Mouse (Mus musculus): ENCODE measurements around the gene Sele. TPM values are rescaled to one million over a fixed set of nuclear protein-coding genes. Genes with fewer than 3 reads are reported as not detected.

The Sele gene
- total RNA-seq, 4 experiments from 2014 or later: 0.33 to 1.1 (median 0.54) TPM

DNA sequence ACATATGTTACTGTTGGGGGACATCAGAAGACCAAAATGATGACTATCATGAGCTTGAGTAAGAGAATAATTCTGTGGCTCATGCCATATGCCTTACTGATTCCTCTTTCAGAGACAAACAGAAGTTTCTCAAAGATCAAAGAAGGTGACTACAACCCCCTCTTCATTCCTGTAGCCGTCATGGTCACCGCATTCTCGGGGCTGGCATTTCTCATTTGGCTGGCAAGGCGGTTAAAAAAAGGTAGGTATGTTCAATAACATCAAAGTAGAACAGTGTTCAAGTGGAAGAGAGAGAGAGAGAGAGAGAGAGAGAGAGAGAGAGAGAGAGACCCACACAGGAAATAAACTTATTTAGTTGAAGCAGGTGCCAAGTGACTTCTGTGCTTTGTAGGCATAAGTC, 24.0 kb downstream of the Sele start:
- no peak for DNase-seq (ENCODE audit: low spot score)

DNA sequence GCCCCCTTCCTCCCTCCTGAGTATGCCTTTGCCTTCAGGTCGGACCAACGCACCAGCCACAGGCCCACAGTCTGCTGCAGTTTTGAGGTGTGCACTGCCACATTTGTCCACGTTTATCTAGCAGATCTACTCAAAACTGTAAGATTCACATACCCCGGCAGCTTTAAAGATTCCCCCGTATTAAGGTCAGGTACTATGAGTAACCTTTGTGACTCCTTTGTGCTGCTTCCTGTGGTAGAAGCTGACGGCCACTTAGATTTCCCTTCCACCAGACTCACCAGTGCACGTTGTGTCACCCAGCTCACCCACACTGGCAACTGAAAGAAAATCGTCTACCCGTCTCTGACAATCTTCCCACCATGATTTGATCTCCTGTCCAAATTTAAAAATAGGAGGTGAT, 25.1 kb downstream of the Sele start:
- no peak for DNase-seq (ENCODE audit: low spot score)

DNA sequence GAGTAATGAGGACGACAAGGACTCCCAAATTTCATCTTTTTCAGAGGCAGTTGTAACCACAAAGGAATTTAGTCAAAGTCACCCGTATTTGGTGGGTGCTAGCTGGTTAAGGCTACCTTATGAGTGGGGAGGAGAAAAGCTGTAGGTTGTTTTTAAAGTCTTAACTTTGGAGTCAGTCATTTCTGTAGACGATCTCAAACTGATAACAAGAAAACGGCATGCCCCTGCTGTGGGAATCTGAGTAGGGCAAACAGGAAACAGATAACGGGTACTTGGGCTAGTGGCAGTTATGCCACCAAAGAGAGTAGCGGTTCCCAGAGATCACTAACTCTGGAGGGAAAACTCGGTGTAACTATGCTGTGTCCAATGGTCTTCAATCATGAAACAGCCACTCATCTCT, 25.8 kb downstream of the Sele start:
- DNase-seq (ENCODE audit: low spot score): no peak

DNA sequence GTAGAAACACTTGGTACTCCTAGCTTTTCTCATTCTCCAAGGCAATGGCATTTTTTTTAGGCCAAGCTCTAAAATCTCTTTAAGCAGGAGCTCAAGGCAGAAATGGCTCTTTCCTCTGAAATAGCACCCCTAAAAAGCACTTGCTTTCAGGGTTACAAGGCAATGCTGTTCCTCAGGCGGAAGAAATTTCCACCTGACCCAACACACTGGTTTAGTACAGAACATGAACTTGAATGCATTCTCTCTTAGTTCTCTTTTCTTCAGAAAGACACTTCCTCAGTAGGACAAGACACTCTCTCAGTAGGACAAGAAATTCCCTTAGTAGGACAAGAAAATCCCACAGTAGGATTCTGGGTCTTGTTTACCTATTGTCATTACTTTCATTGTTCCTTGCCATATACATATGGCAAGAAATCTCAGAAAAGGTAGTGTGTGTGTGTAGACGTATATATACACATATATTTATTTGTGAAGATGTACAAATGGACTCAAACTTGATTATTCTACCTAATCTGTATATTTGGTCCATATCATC, 26.6 kb downstream of the Sele start:
- no peak for DNase-seq (ENCODE audit: low spot score)

DNA sequence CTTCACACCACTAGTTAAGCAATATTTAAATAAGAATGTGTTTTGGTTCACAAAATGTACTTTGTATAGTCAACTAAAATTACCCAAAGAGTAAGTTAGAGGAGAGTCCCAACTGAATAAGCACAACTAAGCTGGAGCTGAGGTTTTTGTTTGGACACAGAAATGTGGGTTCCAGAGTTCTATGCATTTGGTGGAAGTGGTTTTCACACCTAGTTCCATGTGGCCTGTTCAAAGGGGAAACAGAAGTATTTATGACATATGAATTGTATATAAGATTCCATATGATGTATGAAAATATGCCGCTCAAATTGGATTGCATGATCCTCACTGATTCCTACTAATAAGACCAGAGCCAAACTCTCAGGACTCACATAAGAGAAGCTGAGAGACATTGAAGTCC, 27.4 kb downstream of the Sele start:
- no peak for DNase-seq (ENCODE audit: low spot score)

DNA sequence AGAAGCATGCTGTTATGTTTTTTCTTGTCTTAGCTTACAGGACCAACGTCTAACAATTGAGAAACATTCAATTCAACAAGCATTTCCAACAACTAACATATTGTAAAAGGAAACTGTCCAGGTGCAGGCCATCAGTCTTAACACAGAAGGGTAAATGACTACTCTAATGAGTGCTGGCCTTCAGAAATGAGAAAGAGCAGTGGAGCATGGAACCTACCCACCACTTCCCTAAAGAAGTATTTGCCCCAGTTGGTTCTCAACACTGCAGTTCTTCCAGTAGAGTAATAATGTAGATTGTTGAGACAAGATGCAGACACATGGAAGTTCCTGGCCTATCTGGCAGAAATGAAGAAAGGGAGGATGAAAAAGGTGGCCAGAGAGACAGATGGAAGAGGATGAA, 28.4 kb downstream of the Sele start:
- no peak for DNase-seq (ENCODE audit: low spot score)

DNA sequence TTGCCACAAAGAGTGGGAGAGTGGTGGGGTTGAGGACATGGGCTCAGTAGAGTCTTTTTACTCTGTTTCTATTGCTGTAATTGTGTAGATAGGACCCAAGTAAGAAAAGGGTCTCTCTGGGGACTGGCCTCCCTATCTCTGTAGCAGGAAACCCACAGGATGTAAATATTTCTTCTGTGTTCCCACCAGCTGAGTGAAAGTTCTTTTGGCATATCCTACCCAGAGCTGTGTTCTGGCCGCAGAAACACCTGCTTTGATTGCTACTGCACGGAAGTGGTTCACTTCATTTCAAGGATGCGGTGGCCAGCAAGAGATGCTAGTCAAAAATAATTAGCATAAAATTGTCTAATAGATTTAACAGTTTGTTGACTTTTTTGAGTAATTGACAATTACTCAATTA, 29.0 kb downstream of the Sele start:
- DNase-seq (ENCODE audit: low spot score): no peak

DNA sequence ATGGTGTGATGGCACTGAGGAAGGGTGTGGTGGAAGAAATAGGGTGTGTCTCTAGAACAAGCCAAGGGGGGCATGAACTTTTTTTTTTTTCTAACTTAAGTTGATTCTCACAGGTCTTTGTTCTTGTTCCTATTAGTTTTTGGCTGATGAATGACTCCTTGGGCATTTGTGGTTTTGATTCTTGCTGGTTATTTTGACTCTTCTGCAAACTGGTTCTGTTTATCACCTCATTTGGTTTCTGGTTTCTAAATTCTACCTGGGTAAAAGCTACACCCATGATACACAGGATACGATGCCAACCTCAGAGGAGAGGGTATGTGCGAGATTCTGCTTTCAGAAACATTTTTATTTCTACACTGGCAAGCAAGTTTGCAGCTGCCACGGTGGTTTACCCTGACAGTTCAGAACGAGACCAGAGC, 30.3 kb downstream of the Sele start:
- no peak for DNase-seq (ENCODE audit: low spot score)

DNA sequence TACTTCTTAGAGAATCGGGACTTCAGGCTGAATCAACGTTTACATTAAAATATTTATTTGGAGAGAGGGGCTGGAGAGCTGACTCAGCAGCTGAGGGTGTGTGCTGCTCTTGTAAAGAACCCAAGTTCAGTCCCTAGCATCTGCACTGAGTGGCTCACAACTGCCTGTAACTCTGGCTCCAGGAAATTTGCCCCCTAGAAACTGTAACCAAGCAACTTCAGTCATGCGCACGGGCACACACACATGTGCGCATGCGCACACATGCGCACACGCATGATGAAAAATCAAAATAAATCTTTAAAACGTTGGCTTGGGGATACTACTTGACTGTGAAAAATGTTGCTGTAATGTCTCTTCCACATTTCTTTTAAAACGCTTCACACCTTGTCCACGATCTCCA, 31.1 kb downstream of the Sele start:
- no peak for DNase-seq (ENCODE audit: low spot score)

DNA sequence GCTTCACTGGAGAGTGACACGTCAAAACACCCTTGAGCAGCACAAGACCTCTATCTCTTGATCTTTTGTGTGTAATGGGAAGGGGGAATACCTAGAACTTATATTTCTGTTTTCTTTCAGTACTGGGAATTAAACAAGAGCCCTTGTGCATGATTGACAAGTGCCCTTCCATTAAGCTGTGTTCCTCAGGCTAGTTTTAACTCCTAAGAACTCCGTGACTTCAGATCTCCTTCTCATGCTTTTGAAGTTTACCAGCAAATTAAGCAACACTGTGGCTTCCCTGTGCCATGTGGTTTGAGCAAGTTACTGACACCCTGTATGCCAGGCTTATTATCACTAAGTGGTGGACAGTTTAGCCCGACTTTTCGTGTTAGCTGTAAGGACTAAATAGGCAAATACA, 35.0 kb downstream of the Sele start:
- DNase-seq (ENCODE audit: low spot score): no peak

DNA sequence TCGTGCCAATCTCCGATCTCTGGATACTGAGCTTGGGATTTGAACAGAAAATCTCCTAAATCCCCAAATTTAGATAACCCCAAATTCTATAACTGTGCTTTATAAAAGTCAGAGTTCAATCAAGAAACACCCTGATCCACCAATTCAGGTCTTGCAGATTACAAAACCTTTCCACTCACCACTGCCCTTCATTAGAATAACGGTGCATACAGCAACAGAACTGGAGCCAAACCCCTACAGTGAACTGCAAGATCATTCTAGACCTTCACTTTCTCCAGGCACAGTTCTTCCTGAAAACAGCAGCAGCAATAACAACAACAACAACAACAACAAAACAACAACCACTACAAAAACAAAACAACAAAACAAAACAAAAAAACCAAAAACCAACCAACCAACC, 38.8 kb downstream of the Sele start:
- no peak for DNase-seq (ENCODE audit: low spot score)

DNA sequence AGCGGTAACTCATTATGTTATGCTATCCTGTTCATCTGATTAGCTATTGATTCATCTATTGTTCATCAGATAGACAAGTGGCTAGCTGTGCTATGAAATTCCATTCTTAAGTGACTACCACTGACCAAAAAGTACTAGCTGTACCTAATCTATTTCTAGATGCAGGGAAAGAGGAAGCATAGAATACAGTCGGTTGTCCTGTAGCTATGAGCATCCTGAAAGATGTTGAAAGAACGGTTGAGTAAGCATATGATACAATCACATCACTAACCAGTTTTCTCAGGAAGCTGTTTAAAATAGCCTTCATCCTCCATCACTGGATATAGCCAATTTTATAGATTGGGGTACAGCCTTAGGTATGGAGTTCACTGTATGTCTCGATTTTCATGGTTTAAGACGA, 39.8 kb downstream of the Sele start:
- no peak for DNase-seq (ENCODE audit: low spot score)

DNA sequence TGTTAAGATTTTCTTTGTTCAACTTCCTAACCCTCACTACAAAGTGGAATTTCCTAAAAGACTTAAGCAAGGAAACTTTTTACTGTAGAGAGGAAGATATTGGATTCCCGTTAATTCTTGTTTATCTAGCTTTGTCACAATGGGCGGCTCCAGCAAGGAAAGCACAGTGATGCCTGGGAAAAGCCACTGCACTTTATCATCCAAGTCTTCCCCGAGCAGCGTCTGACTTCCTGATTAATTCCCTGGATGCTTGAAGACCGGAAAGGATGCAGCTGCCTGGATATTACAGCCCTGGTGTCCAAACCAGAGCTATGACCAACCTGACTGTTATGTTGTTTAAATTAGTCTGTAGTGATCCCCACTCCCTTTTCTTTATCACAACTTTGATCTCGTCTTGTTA, 48.7 kb downstream of the Sele start:
- peak; percentile 16 for DNase-seq (ENCODE audit: low spot score)

DNA sequence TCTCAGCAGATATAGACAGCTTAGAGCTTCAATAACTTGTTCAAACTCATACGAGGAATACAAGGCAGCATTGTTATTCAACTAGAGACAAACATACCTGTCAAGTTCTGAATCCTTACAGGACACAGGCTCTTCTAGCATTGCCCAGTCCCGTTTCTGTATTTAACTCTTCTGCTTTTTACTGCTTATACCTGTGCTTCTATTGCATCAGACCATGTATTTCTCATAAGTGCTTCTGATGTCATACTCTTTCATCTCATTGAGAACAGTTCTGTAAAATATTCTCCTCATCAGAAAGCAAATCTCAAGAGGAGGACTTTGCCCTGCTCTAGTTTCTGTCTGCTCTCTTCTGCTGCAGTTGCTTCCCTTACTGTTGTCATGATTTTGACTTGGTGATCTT, 49.9 kb downstream of the Sele start:
- no peak for DNase-seq (ENCODE audit: low spot score)

DNA sequence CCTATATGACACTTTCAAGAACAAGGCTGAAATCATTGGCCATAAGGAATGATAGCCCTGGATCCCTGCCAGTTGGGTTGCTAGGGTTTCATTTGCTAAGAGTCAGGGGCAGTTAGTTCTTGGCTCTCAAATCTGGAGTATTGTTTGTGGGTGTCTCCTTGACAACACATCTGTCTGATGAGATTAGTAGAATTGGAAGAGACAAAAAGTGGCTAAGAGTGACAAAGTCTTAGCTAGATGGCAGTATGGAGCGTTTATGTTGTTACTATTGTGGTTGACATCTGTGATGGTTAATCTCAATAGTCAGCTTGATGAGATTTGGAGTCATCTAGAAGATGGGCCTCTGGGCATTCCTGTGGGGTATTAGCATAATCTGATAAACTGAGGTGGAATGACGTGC, 50.3 kb downstream of the Sele start:
- DNase-seq (ENCODE audit: low spot score): no peak

Other genes with a start within 250 kb of the Sele start
- gene Scyl3, start 119.1 kb upstream of the Sele start, total RNA-seq (2022): 1 to 10 TPM; 4.5 to 5.8 (median 5.4) TPM
- 1 to 10 TPM in 1 of 4 experiments, under 1 TPM in 3; 0.55 to 1.0 (median 0.70) TPM for gene BC055324, start 53.4 kb upstream of the Sele start, total RNA-seq (2022)
- 1 to 10 TPM; 3.3 to 4.8 (median 4.0) TPM for gene Mettl18, start 53.3 kb upstream of the Sele start, total RNA-seq (2022)
- gene Sell, start 13.7 kb downstream of the Sele start, total RNA-seq (2022): 1 to 10 TPM in 3 of 4 experiments, under 1 TPM in 1; 0.71 to 3.5 (median 1.1) TPM
- 1 to 10 TPM in 3 of 4 experiments, under 1 TPM in 1; 0.49 to 8.6 (median 1.2) TPM for gene Selp, start 67.0 kb downstream of the Sele start, total RNA-seq (2022)
- gene F5, start 103.6 kb downstream of the Sele start, total RNA-seq (2022): 10 to 100 TPM in 1 of 4 experiments, 1 to 10 TPM in 1, under 1 TPM in 2; 0.94 to 14.2 (median 1.1) TPM
- 1 to 10 TPM; 6.4 to 9.5 (median 8.5) TPM for gene Slc19a2, start 200.8 kb downstream of the Sele start, total RNA-seq (2022)
- gene Ccdc181, start 227.4 kb downstream of the Sele start, total RNA-seq (2022): 10 to 100 TPM in 1 of 4 experiments, 1 to 10 TPM in 3; 9.0 to 10.0 (median 10.0) TPM